Mouse (Mus musculus) small intestine, adult 2 months (tissue): Measurements from ENCODE around the gene BC048403.

Experiments
- CTCF ChIP-seq: fragments of 200-500 bp; IDR thresholded peaks from 2 replicates; pipeline ENCODE4 v1.5.1; 2012; ENCODE audit warnings: low read depth, mild to moderate bottlenecking, control low read depth, inconsistent platforms, low read length, moderate library complexity, mixed read lengths; ENCODE audit not compliant: insufficient replicate concordance, insufficient read length; ENCODE audit errors: extremely low read depth
- POLR2A ChIP-seq: fragments of 200-500 bp; IDR thresholded peaks from 2 replicates; pipeline ENCODE4 v1.6.1; 2012; ENCODE audit warnings: low read depth, mild to moderate bottlenecking, control low read depth, inconsistent platforms, low read length, moderate library complexity

DNA sequence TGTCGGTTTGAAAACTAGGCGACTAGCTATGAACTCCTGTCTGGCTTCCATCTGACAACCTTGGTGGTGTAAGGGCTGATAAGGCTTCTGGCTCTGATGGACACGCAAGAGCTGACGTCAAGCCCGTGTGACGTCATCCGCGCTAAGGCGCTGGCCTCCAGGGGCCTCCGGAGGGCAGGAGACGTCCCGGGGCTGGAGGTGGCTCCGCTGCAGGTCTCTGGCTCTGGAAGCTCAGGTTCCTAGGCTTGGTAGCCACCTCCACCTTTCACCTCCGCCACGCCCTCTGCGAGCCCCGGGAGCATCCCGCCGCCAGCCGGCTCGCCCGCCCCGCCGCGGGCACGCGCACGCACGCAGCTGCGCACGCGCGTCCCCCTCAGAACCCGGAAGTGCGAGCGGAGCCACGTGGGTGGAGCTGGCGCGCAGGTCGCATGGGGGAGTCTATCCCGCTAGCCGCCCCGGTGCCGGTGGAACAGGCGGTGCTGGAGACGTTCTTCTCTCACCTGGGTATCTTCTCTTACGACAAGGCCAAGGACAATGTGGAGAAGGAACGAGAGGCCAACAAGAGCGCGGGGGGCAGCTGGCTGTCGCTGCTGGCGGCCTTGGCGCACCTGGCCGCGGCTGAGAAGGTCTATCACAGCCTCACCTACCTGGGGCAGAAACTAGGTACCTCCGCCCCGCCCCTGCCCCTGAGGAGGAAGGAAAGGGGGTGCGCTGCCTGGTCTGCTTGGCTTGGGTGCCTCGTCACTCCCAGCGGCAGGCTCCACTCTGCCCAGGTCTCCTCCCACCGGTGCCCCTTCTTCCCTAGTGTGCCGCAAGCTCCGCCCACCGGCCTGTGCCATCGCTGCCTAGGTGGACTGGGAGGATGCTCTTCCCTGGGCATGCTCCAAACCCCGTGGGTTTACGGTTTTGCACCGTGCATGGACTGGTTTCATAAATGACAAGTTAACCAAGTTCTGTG is at the start of gene BC048403:
- TF ChIP-seq POLR2A (peak; percentile 63), CTCF (no peak)
